ENCODE assay signal across 21 mouse cellular contexts in the genomic region with DNA sequence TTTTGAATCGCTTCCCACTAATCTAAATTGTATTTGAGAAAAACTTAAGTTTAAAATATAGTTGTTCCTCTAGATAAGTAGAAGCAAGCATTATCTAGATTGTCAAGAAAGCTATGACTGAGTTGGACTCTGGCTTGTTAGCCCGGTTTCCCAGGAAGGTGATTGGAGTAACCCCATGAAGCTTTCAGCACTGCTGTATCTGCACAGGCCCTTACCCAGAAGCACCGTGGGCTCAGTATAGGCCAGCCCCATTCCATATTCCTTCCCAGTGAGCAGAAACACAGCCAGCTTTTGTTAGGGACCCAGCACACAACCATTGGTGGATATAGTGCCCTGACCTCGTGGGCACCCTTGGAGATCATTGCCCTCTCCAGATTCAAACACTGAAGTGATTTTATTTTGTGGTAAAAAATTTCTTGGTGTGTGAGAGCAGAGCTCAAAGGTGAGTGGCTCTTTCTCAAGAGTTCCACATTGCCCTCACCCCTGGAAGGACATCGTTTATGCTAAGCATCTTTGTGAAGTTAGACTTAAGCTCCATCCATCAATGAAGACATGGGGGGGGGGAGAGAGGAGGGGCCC.
"Had no signal": no experiment of that assay in that cellular context is flagged by ENCODE, and none has a peak within 500 bp of the region (broad histone marks: within the 10 kb centered on the region; RNA-seq: fewer than 3 reads in every experiment).

No protein-coding gene starts in this region.

- H3K9ac ChIP-seq: intestine, embryonic 15.5 days; limb, embryonic 12.5 days; limb, embryonic 15.5 days; liver, embryonic 12.5 days; liver, embryonic 15.5 days; lung, embryonic 14.5 days; midbrain, embryonic 12.5 days; midbrain, embryonic 15.5 days; neural tube, embryonic 12.5 days; neural tube, embryonic 15.5 days had no signal

- ATAC-seq: liver, embryonic 12.5 days; midbrain, embryonic 15.5 days had no signal

- H3K36me3 ChIP-seq: intestine, embryonic 15.5 days; limb, embryonic 12.5 days; limb, embryonic 15.5 days; liver, embryonic 12.5 days; liver, embryonic 15.5 days; midbrain, embryonic 12.5 days; midbrain, embryonic 15.5 days; neural tube, embryonic 12.5 days; neural tube, embryonic 15.5 days had no signal

- H3K27ac ChIP-seq: intestine, embryonic 15.5 days; kidney, postnatal 0 days; limb, embryonic 12.5 days; limb, embryonic 15.5 days; liver, embryonic 12.5 days; liver, embryonic 15.5 days; macrophage; midbrain, embryonic 12.5 days; midbrain, embryonic 15.5 days; neural tube, embryonic 12.5 days; neural tube, embryonic 15.5 days; stomach, postnatal 0 days had no signal

- H3K4me3 ChIP-seq: intestine, embryonic 15.5 days; limb, embryonic 12.5 days; limb, embryonic 15.5 days; liver, embryonic 12.5 days; liver, embryonic 15.5 days; midbrain, embryonic 12.5 days; midbrain, embryonic 15.5 days; neural tube, embryonic 12.5 days; neural tube, embryonic 15.5 days had no signal

- H3K9me3 ChIP-seq: intestine, embryonic 15.5 days; limb, embryonic 12.5 days; limb, embryonic 15.5 days; liver, embryonic 12.5 days; liver, embryonic 15.5 days; midbrain, embryonic 12.5 days; midbrain, embryonic 15.5 days; neural tube, embryonic 12.5 days; neural tube, embryonic 15.5 days had no signal

- H3K27me3 ChIP-seq: intestine, embryonic 15.5 days; limb, embryonic 12.5 days; limb, embryonic 15.5 days; liver, embryonic 12.5 days; liver, embryonic 15.5 days; midbrain, embryonic 12.5 days; midbrain, embryonic 15.5 days; neural tube, embryonic 12.5 days; neural tube, embryonic 15.5 days had no signal

- H3K4me2 ChIP-seq: intestine, embryonic 15.5 days; limb, embryonic 12.5 days; limb, embryonic 15.5 days; liver, embryonic 12.5 days; liver, embryonic 15.5 days; lung, embryonic 14.5 days; midbrain, embryonic 12.5 days; midbrain, embryonic 15.5 days; neural tube, embryonic 12.5 days; neural tube, embryonic 15.5 days had no signal

- DNase-seq: kidney, postnatal 4 days; left cerebral cortex, postnatal 4 days; lung, embryonic 14.5 days; right cerebral cortex, adult 18-20 months; right cerebral cortex, postnatal 14 days; right cerebral cortex, postnatal 4 days; thymus, adult 2 months; thymus, postnatal 14 days; thymus, postnatal 4 days had no signal

- H3K4me1 ChIP-seq: intestine, embryonic 15.5 days; liver, embryonic 12.5 days; liver, embryonic 15.5 days; midbrain, embryonic 12.5 days; midbrain, embryonic 15.5 days; neural tube, embryonic 12.5 days; neural tube, embryonic 15.5 days had no signal
